Mouse (Mus musculus) retina, adult 2 months (tissue): ENCODE results near the gene Lrrc75b.

Experiments
- DNase-seq: peaks from one replicate; pipeline ENCODE4 v3.0.0-alpha.2; 2012; ENCODE audit warnings: low read depth, low spot score

The Lrrc75b gene

DNA sequence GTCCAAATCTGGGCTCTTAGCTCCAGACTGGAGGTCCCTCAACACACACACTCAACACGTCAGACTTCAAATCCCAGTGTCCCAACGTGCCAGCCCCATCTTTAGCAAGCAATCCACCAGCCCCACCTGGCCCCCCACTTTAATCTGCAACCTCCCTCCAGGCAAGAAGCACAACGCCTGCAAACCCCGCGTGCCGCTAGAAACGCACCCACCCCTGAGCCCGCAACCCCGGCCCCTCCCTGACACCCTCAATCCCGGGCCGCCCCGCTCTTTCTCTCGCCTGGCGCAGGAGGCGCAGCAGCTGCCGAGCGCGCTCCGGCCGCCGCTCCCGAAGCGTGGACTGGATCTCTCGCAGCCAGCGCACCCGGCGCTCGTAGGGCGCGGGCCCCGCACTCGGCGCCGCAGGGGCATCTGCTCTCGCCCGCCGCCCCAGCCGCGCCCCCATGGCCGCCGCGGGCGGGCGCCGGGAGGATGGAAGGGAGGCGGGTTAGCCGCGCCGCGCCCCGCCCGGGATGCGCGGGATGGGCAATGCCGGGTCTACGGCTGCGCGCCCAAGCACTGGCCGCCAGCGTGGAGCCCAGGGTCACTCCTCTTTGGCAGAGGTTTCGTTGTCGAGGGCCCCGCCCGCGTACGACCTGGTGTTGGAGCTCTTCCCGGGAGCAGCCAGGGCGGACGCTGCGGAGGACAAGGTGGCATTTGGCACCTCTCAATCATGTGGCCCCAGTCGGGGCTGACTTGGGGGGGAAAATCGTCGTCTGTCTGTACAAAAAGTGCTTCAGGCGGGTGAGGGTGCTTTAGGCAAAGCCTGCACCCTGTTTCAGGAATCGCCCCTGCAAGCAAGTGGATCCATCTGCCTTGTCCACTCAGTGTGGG is at the start of gene Lrrc75b:
Gene Lrrc75b, minus strand, starts transcription at position 655 of the 873 bp plus-strand sequence.
- DNase-seq: no peak

DNA sequence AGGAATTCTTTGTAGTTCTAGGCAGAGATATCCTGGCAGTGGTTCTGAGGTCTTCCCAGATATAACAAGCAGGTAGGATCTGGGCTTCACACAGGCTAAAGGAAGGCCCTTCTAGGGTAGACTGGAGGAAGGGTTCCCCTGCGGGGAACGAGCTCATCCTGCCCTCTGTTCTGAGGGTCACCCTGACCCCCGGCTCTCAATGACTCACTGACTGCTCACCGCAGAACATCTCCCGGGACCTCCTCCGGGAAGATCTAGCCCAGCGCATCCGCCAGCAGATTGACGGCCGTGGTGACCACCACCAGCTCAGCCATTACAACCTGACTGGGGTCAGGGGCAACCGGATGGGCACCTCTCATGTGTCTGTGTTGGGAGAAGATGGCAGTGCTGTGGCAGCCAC is 48.8 kb upstream of the Lrrc75b start:
- DNase-seq: no peak

DNA sequence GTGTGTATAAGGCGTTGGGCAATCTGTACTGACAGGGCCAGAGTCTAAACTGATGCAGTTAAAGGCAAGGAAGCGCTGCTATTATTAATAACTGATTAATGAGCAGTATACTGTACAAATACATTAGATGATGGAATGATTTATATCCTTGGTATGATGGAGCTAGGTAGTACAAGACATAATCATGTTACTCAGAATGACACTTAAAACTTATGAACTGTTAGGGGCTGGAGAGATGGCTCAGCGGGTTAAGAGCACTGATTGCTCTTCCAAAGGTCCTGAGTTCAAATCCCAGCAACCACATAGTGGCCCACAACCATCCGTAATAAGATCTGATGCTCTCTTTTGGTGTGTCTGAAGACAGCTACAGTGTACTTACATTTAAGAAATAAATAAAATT is 47.1 kb upstream of the Lrrc75b start:
- no peak for DNase-seq

DNA sequence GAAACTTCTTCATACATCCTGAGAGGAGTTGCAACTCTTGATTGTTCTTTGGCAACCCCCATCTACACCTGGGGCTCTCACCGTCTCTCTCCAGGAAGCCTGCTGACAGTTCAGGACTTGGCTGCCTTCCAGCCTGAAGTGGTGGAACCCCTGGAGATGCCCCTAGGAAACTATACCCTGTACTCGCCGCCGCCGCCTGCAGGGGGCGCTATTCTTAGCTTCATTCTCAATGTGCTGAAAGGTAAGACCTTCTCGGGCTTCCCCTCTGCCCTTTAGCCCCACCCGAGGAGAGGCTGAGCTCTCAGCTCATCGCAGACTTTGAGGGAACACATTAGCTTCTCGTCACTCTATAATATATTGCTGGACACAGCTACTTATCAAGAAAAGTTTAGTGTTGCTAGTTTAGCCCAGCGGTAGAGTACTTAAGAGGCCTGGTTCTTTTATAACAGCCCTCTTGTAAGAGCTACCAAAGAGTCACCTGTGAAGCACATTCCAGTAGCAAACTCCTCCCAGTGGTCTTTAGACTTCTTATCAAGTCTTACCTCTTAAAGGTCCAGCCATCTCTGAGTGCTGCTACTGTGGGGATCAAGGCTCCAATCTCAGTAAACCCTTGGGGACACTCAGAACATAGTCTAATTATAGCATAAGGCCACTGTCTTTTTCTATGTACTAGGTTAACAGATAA is 45.2 kb upstream of the Lrrc75b start:
- DNase-seq: no peak

DNA sequence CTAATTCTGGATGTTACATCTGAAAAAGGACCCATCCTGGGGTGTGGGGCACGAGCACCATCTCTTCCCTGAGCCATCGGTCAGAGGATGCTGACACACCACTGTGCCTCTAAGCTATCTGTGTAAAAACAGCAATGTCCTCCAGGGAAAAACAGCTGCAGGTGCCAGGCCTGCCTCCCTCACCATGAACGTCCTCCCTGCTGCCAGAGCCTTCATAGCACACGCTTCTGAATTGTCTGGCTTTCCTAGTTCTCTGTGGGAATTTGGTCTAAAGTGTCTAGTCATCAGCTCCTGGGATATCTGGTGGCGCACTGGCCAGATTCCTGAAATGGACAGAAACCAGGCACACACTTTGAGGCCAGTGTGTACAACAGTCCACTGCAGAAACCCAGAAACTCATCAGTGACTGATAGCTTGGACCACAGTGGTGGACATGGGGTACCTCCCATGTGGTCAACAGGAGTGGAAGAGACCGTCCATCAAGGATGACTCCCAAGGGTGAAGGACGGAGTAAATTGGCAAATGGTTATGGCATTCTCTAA is 40.1 kb upstream of the Lrrc75b start:
- DNase-seq: no peak

DNA sequence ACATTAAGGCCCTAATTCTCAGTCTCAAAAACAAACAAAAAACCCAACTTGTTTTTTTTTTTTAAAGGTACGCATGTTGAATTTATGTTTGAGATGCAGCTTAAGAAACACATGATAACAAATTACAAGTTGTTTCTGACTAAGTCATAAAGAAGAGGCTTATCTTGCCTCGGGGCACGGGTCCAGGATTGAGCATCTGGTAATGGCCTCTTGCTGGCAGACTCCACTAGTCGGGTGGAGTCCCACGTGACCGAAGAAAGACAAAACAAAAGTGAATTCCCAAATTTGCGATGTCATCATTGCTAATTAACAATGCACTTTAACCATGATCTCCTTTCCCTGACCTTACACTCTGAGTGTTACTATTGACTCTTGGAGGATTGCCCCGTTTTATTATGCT is 35.9 kb upstream of the Lrrc75b start:
- DNase-seq: no peak

DNA sequence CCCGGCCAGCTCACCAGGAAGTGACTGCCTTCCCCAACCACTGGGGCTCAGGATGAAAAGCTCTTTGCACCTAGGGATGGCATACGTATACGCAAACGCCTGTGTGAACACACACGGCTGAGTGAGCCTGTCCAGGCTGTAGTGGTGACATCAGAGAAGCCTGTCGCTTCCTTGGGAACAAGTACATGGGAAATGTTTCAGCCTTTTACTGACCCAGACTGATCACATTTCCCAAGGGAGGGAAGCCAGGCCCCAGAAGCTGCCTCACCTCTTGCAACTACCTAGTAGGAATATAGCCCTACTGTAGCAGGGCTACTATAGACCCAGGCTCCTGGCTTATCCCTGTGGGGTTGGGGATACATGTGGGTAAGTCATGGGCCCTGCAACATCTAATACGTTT is 32.5 kb upstream of the Lrrc75b start:
- DNase-seq: no peak

DNA sequence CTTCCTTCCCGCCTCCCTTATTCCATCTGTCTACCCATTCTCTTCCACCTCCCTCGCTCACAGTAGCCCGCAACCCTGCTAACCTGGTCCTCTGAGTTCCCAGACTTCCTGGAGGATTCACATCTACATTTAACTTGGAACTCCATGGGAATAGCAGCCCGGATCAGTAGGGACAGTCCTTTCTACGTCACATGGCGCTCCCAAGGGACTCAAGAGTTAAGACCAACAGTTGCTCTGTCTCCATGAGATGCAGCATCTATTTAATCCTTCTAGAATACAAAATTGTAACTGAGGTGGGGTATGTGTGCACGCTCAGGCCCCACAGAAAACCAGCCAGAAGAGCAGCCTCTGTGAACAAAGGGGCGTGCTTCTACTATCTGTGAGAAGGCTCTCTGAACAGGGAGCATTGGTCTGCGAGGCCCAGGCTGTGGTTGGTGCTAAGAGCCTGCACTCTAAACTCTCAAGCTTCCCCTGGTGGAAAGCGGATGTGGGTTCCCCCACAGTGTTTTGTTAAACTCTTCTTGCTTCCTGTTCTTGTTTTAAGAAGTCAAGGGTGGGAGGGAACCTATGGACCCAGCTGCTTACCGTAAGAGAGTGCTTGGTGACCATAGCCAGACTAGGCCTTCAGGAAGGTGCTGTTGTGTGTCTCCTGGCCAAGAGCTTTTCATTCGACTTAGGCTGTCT is 31.2 kb upstream of the Lrrc75b start:
- DNase-seq: no peak

DNA sequence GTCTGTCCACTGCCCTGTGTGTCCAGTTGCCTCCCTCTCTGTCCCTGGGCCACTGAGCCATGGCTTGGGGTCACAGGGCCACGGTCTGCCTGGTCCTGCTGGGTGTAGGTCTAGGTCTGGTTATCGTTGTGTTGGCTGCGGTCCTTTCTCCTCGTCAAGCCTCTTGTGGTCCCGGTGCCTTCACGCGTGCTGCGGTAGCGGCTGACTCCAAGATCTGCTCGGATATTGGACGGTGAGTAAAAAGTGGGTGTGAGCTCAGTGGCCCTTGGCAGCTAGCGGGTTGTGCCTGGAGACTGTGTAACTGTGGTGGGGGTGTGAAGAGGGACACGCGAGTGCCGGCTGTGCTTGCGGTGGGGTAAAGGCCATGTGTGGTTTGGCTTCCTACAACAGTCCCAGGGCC is 29.5 kb upstream of the Lrrc75b start:
- DNase-seq: no peak

DNA sequence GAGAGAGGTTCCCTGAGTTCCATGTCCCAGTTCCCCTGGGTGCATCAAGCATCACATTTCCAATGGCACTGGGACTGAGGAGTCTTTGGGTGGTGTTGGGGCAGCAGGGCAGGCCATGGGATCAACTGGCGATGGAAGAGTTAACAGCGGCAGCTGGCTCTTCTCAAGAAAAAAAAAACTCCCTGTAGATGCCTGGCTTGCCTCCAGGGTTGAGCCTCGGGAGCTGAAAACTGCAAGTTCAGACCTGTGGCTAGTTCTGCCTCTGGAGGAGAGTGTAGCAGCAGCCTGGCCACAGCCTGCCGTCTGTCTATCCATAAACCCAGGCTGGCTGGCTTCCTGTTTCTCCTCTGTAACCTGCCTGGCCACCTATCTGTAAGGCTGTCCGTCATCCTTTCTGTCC is 29.0 kb upstream of the Lrrc75b start, which contains the start of gene Ggt5:
Gene Ggt5, plus strand, starts transcription at position 212 of the 400 bp plus-strand sequence.
- no peak for DNase-seq

DNA sequence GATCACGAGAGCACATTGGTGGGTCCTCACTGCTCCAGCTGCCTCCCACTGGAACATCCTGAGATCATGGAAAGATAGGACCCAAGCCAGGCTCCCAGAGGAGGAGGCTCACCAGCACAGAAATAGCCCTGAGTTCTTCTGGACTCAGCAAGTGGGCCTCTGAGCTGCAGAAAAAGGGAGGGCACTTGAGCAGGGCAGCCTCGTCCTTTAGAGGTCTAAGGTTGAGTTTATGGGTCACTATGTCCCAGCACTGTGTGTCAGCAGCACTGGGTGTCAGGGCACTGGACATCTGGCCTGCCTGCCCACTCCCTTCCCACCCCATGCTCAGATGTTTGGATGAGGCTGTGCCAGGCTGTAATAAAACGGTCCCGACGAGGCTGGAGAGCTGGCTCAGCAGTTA is 28.2 kb upstream of the Lrrc75b start:
- DNase-seq: no peak

DNA sequence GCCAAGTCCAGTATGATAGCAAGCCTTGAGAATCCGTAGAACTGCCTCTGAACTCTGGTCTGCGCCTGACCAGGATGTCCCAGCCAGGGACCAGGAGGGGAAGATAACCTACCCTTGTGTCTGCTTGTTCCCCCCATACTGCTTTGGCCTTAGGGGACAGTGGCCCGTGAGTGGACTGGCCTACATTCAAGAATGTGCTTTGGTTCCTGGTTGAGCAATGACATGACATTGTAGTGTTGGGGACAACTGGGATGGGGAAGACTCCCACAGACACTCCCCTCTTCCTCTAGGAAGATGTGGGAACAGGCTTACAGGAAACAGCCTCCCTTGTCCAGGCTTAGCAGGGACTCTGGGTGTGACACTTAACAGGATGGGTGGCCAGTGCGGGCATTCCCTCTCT is 27.7 kb upstream of the Lrrc75b start:
- DNase-seq: no peak

DNA sequence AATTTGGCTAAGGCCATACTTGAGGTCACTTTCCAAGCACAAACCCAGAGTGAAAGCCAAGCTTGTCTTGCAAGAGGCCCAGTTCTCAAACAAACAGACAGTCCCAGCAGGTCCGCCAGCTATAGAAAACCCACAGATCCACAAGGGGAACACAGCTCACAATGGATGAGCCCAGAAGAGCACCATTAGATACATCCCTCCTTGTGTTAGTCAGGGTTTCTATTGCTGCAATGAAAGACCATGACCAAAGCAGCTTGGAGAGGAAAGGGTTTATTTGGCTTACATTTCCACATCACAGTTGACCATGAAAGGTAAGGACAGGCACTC is 26.4 kb upstream of the Lrrc75b start:
- DNase-seq: no peak

DNA sequence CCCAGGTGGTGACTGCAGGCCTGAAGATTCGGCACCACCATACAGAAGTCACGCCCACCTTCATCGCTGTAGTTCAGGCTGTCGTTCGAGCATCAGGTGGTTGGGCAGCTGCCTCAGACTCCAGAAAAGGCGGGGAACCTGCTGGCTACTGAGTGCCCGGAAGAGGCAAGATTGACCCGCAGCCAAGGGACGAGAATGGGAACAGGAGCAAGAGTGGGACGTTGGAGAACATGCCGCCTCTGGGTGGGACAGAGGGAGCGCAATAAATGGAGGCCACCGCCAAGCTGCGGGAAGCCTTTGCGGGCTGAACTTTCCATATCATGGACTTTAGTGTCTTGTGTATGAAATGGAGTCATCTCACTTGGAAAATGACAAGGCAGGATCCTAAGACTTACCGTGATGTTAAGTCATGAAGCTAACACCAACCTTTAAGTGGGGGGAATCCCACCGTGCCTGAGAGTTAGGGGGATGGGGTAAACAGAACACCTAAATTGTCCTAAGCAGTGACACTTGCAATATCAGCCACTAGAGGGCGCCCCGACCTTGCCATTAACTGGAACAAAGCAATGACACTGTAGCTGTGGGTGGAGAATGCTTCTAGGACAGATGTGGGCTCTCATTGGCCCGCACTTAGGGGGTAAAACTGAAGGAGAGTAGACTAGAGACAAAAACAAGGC is 25.9 kb upstream of the Lrrc75b start:
- DNase-seq: peak; percentile 57

DNA sequence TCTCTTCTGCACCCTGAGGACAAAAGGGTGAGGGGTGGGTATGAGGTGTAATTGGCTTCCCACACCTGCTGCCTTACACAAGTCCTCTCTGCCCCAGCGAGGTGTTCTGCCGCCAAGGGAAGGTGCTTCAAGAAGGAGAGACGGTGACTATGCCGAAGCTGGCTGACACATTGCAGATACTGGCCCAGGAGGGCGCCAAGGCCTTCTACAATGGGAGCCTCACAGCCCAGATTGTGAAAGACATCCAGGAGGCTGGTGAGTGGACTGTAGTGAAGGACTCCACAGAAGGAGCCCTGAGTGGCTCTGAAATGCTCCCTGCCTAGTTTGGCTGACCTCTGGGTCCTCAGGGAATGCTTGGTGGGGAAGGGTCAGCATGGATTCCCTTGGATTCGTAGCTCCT is 19.0 kb upstream of the Lrrc75b start:
- DNase-seq: no peak

DNA sequence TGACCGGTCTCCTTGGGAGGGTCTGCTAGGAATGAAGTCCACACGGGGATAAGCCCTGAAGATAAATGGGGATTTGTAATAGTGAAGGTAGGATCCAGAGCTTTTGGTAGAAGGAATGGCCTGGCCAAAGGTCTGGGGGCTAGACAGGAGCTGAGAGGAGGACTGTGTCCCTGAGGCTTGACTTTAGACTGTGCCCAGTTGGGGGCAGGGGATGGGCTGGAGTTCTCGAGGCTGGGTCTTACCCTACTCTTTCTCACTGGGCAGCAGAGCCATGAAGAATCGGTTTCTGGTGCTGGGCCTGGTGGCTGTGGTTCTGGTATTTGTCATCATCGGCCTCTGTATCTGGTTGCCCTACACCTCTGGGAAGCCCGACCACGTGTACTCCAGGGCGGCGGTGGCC is 13.8 kb upstream of the Lrrc75b start:
- DNase-seq: no peak

DNA sequence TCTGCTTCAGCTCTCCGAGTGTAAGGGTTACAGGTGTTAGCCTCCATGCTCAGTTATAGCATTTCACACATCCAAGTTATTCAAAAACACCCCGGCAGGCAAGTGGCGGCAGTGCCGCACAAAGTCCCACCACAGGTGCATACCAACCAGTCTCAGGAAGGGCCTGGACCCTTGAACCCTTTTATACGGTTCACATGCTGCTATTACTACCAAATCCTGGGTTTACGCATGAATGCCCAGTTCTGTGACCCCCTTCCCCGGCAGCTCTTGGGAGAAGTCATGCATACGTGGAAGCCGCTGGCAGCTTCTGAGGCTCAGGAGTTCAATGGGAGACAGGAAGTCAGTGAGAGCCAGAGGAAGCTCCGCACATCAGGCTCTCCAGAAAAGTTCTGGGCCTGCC is 13.1 kb upstream of the Lrrc75b start:
- DNase-seq: no peak

DNA sequence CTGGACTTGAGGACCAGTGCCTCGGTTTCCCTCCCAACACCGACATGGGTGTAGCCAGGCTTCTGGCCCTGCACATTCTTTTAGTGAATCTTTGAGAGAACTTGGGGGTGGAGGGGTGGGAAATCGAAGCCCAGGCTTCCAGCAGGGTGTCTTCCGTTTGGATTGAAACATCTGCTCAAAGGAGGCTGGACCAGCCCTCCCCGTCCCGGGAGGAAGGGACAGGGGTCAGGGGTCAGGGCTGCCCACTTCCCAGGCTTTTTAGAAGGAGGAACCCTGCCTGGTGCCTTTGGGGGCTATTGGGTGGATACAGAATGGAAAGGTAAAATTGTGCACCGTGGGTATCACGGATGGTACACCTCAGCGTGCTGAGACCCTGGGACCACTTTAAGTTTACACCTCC is 11.8 kb upstream of the Lrrc75b start:
- no peak for DNase-seq

DNA sequence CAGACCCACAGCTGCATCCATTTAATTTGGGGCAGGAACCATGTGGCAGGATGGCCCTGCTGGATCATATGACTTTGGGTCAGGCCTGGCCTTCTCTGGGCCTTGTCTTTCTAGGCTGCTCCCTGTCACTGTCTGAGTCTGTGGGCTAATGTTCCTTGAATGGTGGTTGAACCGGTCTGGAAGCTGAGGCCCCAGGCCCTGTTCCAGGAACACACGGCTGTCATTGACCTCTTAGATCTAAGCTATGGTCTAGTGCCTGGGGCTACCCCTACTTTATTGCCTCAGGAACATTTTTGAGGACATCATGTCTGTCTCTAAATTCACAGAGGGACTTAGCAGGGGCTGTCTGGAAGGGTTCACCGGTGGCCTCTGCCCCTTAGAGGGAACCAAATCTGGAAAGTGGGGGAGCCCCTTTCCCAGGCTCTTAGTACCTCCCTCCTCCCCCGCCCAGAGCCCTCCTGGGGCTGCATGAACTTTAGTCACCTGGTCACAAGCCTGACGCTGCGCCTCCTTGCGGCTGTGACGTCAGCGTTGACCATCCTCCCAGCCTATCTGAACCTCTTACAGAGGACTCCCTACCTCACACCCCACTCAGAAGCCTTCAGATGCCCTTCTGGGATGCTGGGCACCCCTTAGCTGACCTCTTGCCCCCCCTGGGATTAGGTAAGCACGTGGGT is 11.0 kb upstream of the Lrrc75b start:
- no peak for DNase-seq

DNA sequence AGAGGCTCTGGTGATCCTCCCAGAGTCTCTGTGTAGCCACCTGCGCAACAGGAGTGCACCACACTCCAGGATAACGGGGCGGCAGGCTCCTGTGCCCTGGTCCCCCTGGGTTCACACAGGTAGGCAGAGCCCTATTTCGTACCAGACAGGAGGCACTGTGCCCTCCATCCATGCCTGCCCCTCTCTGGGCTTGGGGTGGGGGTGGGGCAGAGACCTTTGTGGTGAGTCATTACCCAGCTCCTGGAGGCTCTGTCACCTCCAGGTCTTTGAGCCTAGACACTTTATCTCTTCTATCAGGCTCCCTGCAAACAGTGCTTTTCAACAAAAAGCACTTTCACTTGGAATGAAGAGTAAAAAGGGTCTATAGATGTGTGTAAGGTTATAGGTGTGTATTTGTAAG is 8.7 kb upstream of the Lrrc75b start:
- DNase-seq: no peak

DNA sequence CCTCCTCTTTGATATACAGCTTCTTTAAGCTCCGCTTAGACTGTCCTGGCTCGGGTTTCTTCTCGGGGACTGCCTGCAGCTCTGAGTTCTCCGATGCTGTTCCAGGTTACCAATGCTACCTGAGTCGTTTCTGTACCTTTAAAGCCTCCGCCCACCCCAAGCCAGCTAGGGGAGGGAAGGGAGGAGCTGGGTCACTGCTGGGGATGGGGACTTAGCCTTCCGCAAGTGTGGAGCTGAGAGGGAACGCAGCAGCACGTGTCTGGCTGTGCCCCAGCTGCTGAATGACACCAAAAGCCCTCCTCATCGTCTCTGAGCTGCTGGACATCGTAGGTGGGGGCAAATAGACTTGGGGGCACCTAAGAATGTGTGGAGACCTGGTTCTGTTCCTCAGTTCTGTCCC is 8.3 kb upstream of the Lrrc75b start:
- DNase-seq: no peak
